Mouse (Mus musculus) G1E (cell line): ENCODE measurements around the gene Bscl2. TPM values are rescaled to one million over a fixed set of nuclear protein-coding genes. Genes with fewer than 3 reads are reported as not detected.
A peak's percentile ranks its signal among the peaks of the same experiment; 100 is the strongest.
"Not testable (repeated sequence)": the region's sequence is repeated elsewhere in the genome, so short reads cannot be mapped to it uniquely, and the experiment has no call there.

Experiments used
- ATAC-seq: 2 replicates; pipeline ENCODE4 v1.8.0; 2016; ENCODE audit warnings: mild to moderate bottlenecking; ENCODE audit not compliant: insufficient number of reproducible peaks, poor library complexity, low FRiP score, severe bottlenecking; ENCODE audit errors: extremely low read depth
- DNase-seq: peaks from one replicate; pipeline ENCODE4 v3.0.0; 2012; ENCODE audit warnings: low spot score
- H3K27me3 ChIP-seq: 2 replicates; pipeline ENCODE4 v1.6.1; 2012; ENCODE audit warnings: mild to moderate bottlenecking, low read length, inconsistent platforms; ENCODE audit not compliant: insufficient read depth
- H3K36me3 ChIP-seq: replicated peaks from 2 replicates; pipeline ENCODE3; 2012; ENCODE audit warnings: mild to moderate bottlenecking, inconsistent platforms
- H3K4me1 ChIP-seq: 2 replicates; pipeline ENCODE4 v1.6.1; 2012; ENCODE audit warnings: low read depth, low read length, inconsistent platforms, mixed read lengths; ENCODE audit not compliant: insufficient read depth
- H3K4me3 ChIP-seq: 2 replicates; pipeline ENCODE4 v1.5.1; 2012; ENCODE audit warnings: low read depth, mild to moderate bottlenecking, inconsistent platforms, low read length, moderate library complexity, mixed read lengths
- H3K9me3 ChIP-seq: replicated peaks from 2 replicates; pipeline ENCODE4 v1.6.1; 2012; ENCODE audit warnings: inconsistent platforms
- CTCF ChIP-seq: IDR thresholded peaks from 2 replicates; pipeline ENCODE4 v1.5.1; 2012; ENCODE audit warnings: low read depth, low read length, inconsistent platforms, mixed read lengths
- GATA1 ChIP-seq: IDR thresholded peaks from 2 replicates; pipeline ENCODE4 v1.6.1; 2012; ENCODE audit warnings: borderline replicate concordance, low read length, inconsistent platforms, mixed read lengths
- GATA2 ChIP-seq: IDR thresholded peaks from 2 replicates; pipeline ENCODE4 v1.6.1; 2012; ENCODE audit warnings: low read depth, low read length, inconsistent platforms, borderline replicate concordance
- POLR2AphosphoS5 ChIP-seq: IDR thresholded peaks from 2 replicates; pipeline ENCODE4 v1.6.1; 2012; ENCODE audit warnings: low read depth, low read length, inconsistent platforms; ENCODE audit not compliant: insufficient replicate concordance
- TAL1 ChIP-seq: conservative IDR thresholded peaks from 2 replicates; pipeline ENCODE4 v1.6.1; 2012; ENCODE audit warnings: low read depth, low read length, inconsistent platforms, mixed read lengths
- polyA plus RNA-seq: library from polyadenylated mRNA; stranded (reverse); fragments of >175 nt; gene quantifications from 2 replicates; pipeline ENCODE4 v1.2.3, GENCODE M21; 2012
- total RNA-seq, 2 experiments: library from RNA; stranded (forward) in 1 of 2; stranded (reverse) in 1 of 2; fragments of 200-1000 nt in 1 of 2; fragments of >200 nt in 1 of 2; fragmentation: Nextera tagmentation in 1 of 2; gene quantifications; 2 replicates each; pipeline ENCODE4 v1.2.3; 2014 to 2017

The Bscl2 gene
- total and polyA plus RNA-seq, 3 experiments: 5.5 to 20.5 (median 9.0) TPM

- TF ChIP-seq GATA1 (no peak), POLR2AphosphoS5 (no peak), TAL1 (no peak), GATA2 (no peak), CTCF (no peak)
- Histone ChIP-seq H3K4me3 (no peak overlapping the region), H3K27me3 (no peaks in the 10 kb centered on the region), H3K36me3 (no peaks in the 10 kb centered on the region), H3K9me3 (no peaks in the 10 kb centered on the region), H3K4me1 (peaks cover 4% of the 10 kb centered on the region; the same call in 1 of the 2 replicates)
- ATAC-seq: no peak
- no peak for DNase-seq
These were observed 27.0 kb downstream of the Bscl2 start for GRCm38 (mm10) chr19:8864265-8864664.

DNA sequence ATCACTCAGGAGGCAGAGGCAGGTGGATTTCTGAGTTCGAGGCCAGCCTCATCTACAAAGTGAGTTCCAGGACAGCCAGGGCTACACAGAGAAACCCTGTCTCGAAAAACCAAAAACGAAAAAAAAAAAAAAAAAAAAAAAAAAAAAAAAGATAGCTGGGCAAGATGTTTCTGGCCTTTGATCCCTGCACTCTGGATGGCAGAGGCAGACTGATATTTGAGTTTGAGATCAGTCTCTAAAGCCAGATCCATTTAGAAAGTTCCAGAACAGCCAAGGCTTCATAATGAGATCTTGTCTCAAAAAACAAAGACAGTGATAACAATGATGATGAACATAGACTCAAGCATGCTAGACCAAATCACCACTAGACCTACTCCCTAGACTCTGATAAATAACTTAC lies 33.1 kb downstream of the Bscl2 start:
- Histone ChIP-seq H3K36me3 (peaks cover 31% of the 10 kb centered on the region), H3K4me1 (peaks cover 41% of the 10 kb centered on the region)
- ATAC-seq, H3K27me3 ChIP-seq, H3K4me3 ChIP-seq, H3K9me3 ChIP-seq, DNase-seq: not testable (repeated sequence)

GRCm38 (mm10) chr19:8870838-8871237 lies 33.6 kb downstream of the Bscl2 start:
- no peaks in the 10 kb centered on the region for H3K27me3 ChIP-seq
- peak overlapping the region; percentile 99 for H3K4me3 ChIP-seq
- H3K4me1 ChIP-seq: peaks cover 41% of the 10 kb centered on the region
- no peaks in the 10 kb centered on the region for H3K9me3 ChIP-seq
- ATAC-seq: no peak
- H3K36me3 ChIP-seq: peaks cover 35% of the 10 kb centered on the region
- TF ChIP-seq POLR2AphosphoS5: no peak
- no peak for TF ChIP-seq GATA1
- no peak for TF ChIP-seq TAL1
- DNase-seq: no peak

DNA sequence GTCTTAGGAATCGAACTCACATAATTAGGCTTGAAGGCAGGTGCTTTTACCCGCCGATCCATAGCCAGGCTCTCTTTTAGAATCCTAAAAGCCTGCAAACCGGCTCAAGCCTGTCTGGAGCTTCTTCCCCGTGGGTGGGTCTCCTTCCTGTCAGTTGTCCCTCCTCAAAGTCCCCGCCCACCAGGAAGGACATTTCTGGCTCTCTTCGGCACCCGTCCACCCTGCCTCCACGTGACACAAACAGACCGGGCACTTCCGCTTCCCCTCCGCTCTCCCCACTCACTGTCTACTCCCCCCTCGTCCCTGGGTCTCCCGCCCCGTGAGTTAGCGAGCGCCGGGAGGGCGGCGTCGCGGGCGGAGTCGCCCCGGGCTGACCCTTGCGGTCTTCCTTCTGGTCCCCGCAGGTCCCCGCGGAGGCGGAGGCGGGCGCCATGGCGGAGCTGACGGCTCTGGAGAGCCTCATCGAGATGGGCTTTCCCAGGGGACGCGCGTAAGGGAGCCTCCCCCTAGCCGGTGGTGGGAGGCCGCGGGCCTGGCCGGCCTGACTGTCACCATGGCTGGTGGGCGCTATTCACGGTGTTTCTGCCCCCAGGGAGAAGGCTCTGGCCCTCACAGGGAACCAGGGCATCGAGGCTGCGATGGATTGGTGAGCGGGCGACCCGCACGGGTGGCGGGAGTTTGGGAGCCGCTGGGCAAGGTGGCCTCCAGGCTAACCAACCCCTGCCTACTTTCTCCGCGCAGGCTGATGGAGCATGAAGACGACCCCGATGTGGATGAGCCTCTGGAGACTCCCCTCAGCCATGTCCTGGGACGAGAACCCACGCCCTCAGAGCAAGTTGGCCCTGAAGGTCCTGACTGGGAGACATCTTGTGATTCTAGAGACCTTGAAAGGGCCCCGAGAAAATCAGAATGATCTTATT lies 34.3 kb downstream of the Bscl2 start, which contains the start of gene Ubxn1:
Gene Ubxn1 (plus strand): TSS at position 230 of the 920 bp plus-strand sequence.
- peaks cover 41% of the 10 kb centered on the region for H3K36me3 ChIP-seq
- no peaks in the 10 kb centered on the region for H3K27me3 ChIP-seq
- peak; percentile 94 for ATAC-seq
- TF ChIP-seq GATA1 (no peak), POLR2AphosphoS5 (no peak), GATA2 (no peak), TAL1 (no peak), CTCF (no peak)
- peak; percentile 91 for DNase-seq
- peak within 1 kb of the TSS; percentile 99 for H3K4me3 ChIP-seq
- H3K9me3 ChIP-seq: no peaks in the 10 kb centered on the region
- H3K4me1 ChIP-seq: peaks cover 41% of the 10 kb centered on the region

- Histone ChIP-seq H3K4me1 (peaks cover 42% of the 10 kb centered on the region), H3K36me3 (peaks cover 50% of the 10 kb centered on the region), H3K9me3 (no peaks in the 10 kb centered on the region), H3K27me3 (no peaks in the 10 kb centered on the region), H3K4me3 (peak overlapping the region; percentile 99)
- ATAC-seq (no peak), DNase-seq (no peak)
- TF ChIP-seq CTCF (no peak), GATA1 (no peak), POLR2AphosphoS5 (no peak), GATA2 (no peak), TAL1 (no peak)
These were observed 35.1 kb downstream of the Bscl2 start for GRCm38 (mm10) chr19:8872266-8872840.

GRCm38 (mm10) chr19:8875031-8875430 lies 37.8 kb downstream of the Bscl2 start:
- peaks cover 71% of the 10 kb centered on the region for H3K36me3 ChIP-seq

More at GRCm38 (mm10) chr19:8875031-8875430, 37.8 kb downstream of the Bscl2 start:
- Histone ChIP-seq H3K4me3 (no peak overlapping the region), H3K27me3 (no peaks in the 10 kb centered on the region), H3K4me1 (peaks cover 60% of the 10 kb centered on the region), H3K9me3 (no peaks in the 10 kb centered on the region)
- no peak for TF ChIP-seq TAL1
- TF ChIP-seq POLR2AphosphoS5: no peak
- TF ChIP-seq GATA1: no peak
- TF ChIP-seq CTCF: no peak
- TF ChIP-seq GATA2: no peak
- ATAC-seq (no peak), DNase-seq (no peak)
